Mouse (Mus musculus): ENCODE data around the gene Cope. TPM values are rescaled to one million over a fixed set of nuclear protein-coding genes. Genes with fewer than 3 reads are reported as not detected.

Gene Cope
- polyA plus RNA-seq, 2 experiments, result 371 to 379 TPM

- Histone ChIP-seq H3K9ac (ENCODE audit: low read depth, low read length, severe bottlenecking) (no peak overlapping the region), H3K4me2 (replicated peaks; ENCODE audit: low read depth, low read length, severe bottlenecking) (no peak overlapping the region), H3K27me3 (ENCODE audit: control insufficient read depth, insufficient read depth, low read length) (no peaks in the 10 kb centered on the region), H3K36me3 (ENCODE audit: control insufficient read depth, insufficient read depth, low read length) (no peaks in the 10 kb centered on the region), H3K4me1 (ENCODE audit: control insufficient read depth, insufficient read depth, low read length) (0 out of 2 replicates have a peak, but pooled peaks cover 3% of the 10 kb centered on the region), H3K27ac (replicated peaks; ENCODE audit: low read depth, low read length) (no peak overlapping the region), H3K4me3 (replicated peaks; ENCODE audit: low read length) (no peak overlapping the region), H3K9me3 (ENCODE audit: control insufficient read depth, low read length) (no peaks in the 10 kb centered on the region)
- ATAC-seq (ENCODE audit: low FRiP score, low read depth), result no peak
- 89% methylated on average over 3 of the region's 3 CpGs for WGBS
- TF ChIP-seq POLR2A (IDR thresholded peaks at IDR 0.05; ENCODE audit: borderline replicate concordance, extremely low read depth, insufficient read depth, insufficient read length), result no peak
- no peak for DNase-seq (ENCODE audit: low spot score)
Observed at GRCm38 (mm10) chr8:70276476-70276875, 25.8 kb upstream of the Cope start.

GRCm38 (mm10) chr8:70278175-70278574, 24.1 kb upstream of the Cope start:
- H3K36me3 ChIP-seq (ENCODE audit: control insufficient read depth, insufficient read depth, low read length), result no peaks in the 10 kb centered on the region
- no peaks in the 10 kb centered on the region for H3K27me3 ChIP-seq (ENCODE audit: control insufficient read depth, insufficient read depth, low read length)
- H3K4me3 ChIP-seq (replicated peaks; ENCODE audit: low read length), result no peak overlapping the region
- TF ChIP-seq POLR2A (IDR thresholded peaks at IDR 0.05; ENCODE audit: borderline replicate concordance, extremely low read depth, insufficient read depth, insufficient read length), result no peak
- DNase-seq (ENCODE audit: low spot score) (no peak), ATAC-seq (ENCODE audit: low FRiP score, low read depth) (no peak)
- no peak overlapping the region for H3K9ac ChIP-seq (ENCODE audit: low read depth, low read length, severe bottlenecking)
- no peak overlapping the region for H3K4me2 ChIP-seq (replicated peaks; ENCODE audit: low read depth, low read length, severe bottlenecking)
- no peak overlapping the region for H3K27ac ChIP-seq (replicated peaks; ENCODE audit: low read depth, low read length)
- H3K4me1 ChIP-seq (ENCODE audit: control insufficient read depth, insufficient read depth, low read length), result peaks cover 3% of the 10 kb centered on the region; the same call in 1 of the 2 replicates
- 69% methylated on average over 15 of the region's 15 CpGs for WGBS
- H3K9me3 ChIP-seq (ENCODE audit: control insufficient read depth, low read length), result no peaks in the 10 kb centered on the region

- DNase-seq (ENCODE audit: low spot score), result no peak
- Histone ChIP-seq H3K27me3 (ENCODE audit: control insufficient read depth, insufficient read depth, low read length) (no peaks in the 10 kb centered on the region), H3K4me1 (ENCODE audit: control insufficient read depth, insufficient read depth, low read length) (peaks cover 7% of the 10 kb centered on the region), H3K4me3 (replicated peaks; ENCODE audit: low read length) (no peak overlapping the region), H3K27ac (replicated peaks; ENCODE audit: low read depth, low read length) (no peak overlapping the region), H3K36me3 (ENCODE audit: control insufficient read depth, insufficient read depth, low read length) (no peaks in the 10 kb centered on the region), H3K4me2 (replicated peaks; ENCODE audit: low read depth, low read length, severe bottlenecking) (no peak overlapping the region), H3K9ac (ENCODE audit: low read depth, low read length, severe bottlenecking) (0 out of 2 replicates have a peak overlapping the region, but pooled peaks have one; percentile 7), H3K9me3 (ENCODE audit: control insufficient read depth, low read length) (no peaks in the 10 kb centered on the region)
- no peak for ATAC-seq (ENCODE audit: low FRiP score, low read depth)
- 39% methylated on average over 8 of the region's 8 CpGs for WGBS
- TF ChIP-seq POLR2A (IDR thresholded peaks at IDR 0.05; ENCODE audit: borderline replicate concordance, extremely low read depth, insufficient read depth, insufficient read length), result no peak
Observed at GRCm38 (mm10) chr8:70279266-70279665, 23.1 kb upstream of the Cope start.

- Histone ChIP-seq H3K4me3 (replicated peaks; ENCODE audit: low read length) (no peak overlapping the region), H3K4me1 (ENCODE audit: control insufficient read depth, insufficient read depth, low read length) (peaks cover 7% of the 10 kb centered on the region), H3K27me3 (ENCODE audit: control insufficient read depth, insufficient read depth, low read length) (no peaks in the 10 kb centered on the region), H3K36me3 (ENCODE audit: control insufficient read depth, insufficient read depth, low read length) (peaks cover 10% of the 10 kb centered on the region), H3K4me2 (replicated peaks; ENCODE audit: low read depth, low read length, severe bottlenecking) (no peak overlapping the region), H3K9ac (ENCODE audit: low read depth, low read length, severe bottlenecking) (no peak overlapping the region), H3K27ac (replicated peaks; ENCODE audit: low read depth, low read length) (no peak overlapping the region), H3K9me3 (ENCODE audit: control insufficient read depth, low read length) (no peaks in the 10 kb centered on the region)
- no peak for DNase-seq (ENCODE audit: low spot score)
- TF ChIP-seq POLR2A (IDR thresholded peaks at IDR 0.05; ENCODE audit: borderline replicate concordance, extremely low read depth, insufficient read depth, insufficient read length), result no peak
- ATAC-seq (ENCODE audit: low FRiP score, low read depth), result no peak
- WGBS, result 38% methylated on average over 3 of the region's 3 CpGs
Observed at GRCm38 (mm10) chr8:70281001-70281400, 21.3 kb upstream of the Cope start.

GRCm38 (mm10) chr8:70282603-70283135, 19.6 kb upstream of the Cope start, which contains the start of gene Homer3:
TSS of gene Homer3 (plus strand) at chr8:70282827.
- peak; percentile 80; the same call in 1 of the 2 replicates for TF ChIP-seq POLR2A (IDR thresholded peaks at IDR 0.05; ENCODE audit: borderline replicate concordance, extremely low read depth, insufficient read depth, insufficient read length)
- WGBS, result 1% methylated on average over 12 of the region's 36 CpGs
- DNase-seq (ENCODE audit: low spot score) (peak; percentile 79), ATAC-seq (ENCODE audit: low FRiP score, low read depth) (peak; percentile 90)
- H3K4me3 ChIP-seq (replicated peaks; ENCODE audit: low read length), result peak within 1 kb of the TSS; percentile 85
- peaks cover 7% of the 10 kb centered on the region for H3K4me1 ChIP-seq (ENCODE audit: control insufficient read depth, insufficient read depth, low read length)
- peak within 1 kb of the TSS; percentile 82 for H3K27ac ChIP-seq (replicated peaks; ENCODE audit: low read depth, low read length)
- peaks cover 27% of the 10 kb centered on the region for H3K36me3 ChIP-seq (ENCODE audit: control insufficient read depth, insufficient read depth, low read length)
- H3K9me3 ChIP-seq (ENCODE audit: control insufficient read depth, low read length), result no peaks in the 10 kb centered on the region
- H3K9ac ChIP-seq (ENCODE audit: low read depth, low read length, severe bottlenecking), result peak within 1 kb of the TSS; percentile 94
- H3K4me2 ChIP-seq (replicated peaks; ENCODE audit: low read depth, low read length, severe bottlenecking), result peak within 1 kb of the TSS; percentile 75
- H3K27me3 ChIP-seq (ENCODE audit: control insufficient read depth, insufficient read depth, low read length), result no peaks in the 10 kb centered on the region

Measured in limb, embryonic 14.5 days (tissue).